Mouse (Mus musculus) fibroblast of lung, adult 2 months (primary cell): ENCODE measurements around the gene Rtl5.

Experiments
- DNase-seq: peaks from one replicate; pipeline ENCODE4 v3.0.0-alpha.2; 2011; ENCODE audit warnings: low read depth

Gene Rtl5

DNA sequence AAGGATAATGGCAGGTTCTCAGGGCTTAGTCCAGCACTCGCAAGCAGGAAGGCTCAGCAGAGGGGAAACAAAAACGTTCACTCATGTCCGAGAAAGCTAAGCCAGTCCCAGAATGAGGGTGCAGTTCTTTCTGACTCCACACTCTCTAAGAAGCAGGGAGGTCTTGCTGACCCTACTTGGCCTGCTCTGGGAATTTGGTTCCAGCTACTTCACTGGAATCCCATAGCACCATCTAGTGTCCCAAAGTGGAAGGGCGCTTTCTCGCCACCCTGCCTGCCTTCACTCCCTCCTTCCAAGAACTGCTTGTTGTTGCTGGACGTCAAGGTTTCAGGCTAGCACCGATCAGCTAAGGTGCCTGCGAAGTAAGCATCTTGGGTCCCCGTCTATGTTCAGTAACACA is 5.0 kb downstream of the Rtl5 start:
- peak; percentile 41 for DNase-seq

DNA sequence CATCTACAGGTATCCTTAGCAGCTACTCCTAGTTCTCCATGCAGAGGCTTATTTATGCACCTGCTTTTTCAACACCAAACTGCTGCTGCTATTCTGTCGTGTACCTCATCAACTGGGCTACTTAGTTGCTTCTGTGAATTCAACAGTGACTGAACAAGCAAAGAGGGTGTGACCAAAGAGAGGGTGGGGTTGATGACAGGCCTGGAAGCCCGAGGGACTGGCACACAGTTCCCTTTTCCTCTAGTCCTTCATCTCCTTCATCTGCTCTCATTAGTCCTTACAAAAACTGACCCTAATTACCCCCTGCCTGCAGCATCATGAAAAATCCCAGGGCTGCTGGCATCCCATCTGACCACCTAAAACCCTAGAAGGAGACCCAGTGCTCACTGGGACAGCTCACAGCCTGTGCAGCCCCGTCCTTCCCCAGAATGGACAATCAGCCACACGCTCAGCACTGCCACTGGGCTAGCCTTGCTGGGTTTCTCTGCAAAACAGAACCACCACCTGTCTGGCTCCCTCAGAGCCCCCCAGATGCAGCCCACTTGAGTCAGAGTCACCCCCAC is 5.8 kb downstream of the Rtl5 start:
- DNase-seq, result no peak

- no peak for DNase-seq
Observed at GRCm38 (mm10) chrX:102064062-102064461, 7.0 kb downstream of the Rtl5 start.

DNA sequence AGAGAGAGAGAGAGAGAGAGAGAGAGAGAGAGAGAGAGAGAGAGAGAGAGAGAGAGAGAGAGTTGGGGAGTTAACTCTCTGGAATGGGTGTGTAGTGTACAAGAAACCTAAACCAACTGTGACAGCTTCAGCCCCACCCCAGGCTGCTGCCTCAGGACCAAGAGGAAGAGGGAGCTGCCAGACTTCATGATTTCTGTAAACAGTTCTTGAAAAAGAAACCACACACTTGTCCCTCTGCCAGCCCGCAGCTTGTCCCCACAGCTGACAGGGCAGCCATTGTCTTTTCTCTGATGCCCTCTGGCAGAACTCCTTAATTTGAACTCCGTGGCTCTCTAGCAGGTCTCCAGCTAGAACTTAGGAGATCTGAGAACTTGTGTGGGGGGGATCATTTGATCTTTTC is 10.2 kb downstream of the Rtl5 start:
- peak; percentile 68 for DNase-seq

DNA sequence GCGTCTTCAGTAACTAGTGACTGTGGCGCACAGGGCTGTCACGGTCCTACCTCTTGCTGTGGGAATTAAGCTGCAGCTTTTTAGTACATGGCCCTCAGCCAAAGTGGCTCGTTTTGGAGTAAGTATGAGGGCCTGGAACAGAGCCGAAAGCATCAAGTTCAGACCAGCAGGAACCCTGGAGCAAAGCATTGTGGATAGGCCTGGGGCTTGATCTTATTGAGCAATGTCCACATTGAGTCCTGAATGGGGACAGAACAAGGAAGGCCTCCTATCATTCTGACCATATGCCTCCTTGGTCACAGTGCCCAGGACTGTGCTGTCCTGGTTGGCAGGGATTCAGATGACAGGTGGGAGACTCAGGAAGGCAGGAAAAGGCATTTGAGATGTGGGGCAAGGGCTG is 10.9 kb downstream of the Rtl5 start:
- DNase-seq, result no peak

DNA sequence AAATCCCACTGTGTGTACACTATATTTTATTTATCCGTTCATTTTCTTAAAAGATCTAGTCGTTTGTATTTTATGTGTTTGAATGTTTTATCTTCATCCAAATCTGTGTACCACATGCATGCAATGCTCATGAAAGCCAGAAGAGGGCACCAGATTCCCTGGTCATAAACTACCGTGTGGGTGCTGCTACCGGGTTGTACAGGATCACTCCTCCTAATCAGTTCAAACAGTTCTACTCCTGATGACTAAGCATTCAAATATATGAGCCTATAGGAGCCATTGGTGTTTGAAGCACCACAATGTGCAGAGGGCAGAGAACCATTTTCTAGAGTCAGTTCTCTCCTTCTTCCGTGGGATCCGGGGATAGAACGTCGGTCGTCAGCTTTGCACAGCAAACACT is 11.7 kb downstream of the Rtl5 start:
- no peak for DNase-seq

DNA sequence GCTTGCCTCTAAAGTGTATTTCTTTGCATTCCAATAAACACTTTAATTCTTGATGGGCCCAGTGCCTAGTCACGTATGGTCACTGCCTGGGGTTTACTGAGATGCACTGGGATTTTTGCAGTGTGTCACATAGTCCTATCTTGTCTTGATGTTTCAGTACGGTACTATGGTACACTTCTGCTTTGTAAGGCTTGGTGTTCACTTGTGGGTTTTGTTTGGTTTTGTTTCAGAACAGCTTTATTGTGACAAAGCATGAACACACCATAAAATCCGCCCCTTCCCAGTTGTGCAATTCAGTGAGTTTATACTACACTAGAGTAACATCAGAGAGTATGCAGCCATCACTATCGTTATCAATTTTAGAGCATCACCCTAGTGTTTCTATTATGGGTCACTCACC is 17.1 kb downstream of the Rtl5 start:
- DNase-seq, result no peak

DNA sequence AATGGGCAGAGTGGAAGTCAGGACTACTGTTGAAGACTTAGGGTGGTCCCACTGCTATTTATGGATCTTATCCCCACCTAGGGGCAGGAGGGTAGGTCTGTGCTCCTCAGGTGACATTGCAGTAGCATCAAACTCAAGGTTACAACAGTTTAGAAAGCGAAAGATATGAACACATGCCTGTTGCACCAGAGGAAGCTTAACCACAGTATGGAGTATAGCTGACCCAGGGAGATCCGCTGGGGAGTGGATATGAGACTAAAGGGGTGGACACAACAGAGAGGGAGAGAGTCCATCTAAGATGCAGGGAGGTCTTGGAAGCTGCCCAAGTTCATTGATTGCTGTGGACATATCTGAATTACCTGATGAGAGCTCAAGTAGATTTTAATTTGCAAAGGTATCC is 17.7 kb downstream of the Rtl5 start:
- no peak for DNase-seq

DNA sequence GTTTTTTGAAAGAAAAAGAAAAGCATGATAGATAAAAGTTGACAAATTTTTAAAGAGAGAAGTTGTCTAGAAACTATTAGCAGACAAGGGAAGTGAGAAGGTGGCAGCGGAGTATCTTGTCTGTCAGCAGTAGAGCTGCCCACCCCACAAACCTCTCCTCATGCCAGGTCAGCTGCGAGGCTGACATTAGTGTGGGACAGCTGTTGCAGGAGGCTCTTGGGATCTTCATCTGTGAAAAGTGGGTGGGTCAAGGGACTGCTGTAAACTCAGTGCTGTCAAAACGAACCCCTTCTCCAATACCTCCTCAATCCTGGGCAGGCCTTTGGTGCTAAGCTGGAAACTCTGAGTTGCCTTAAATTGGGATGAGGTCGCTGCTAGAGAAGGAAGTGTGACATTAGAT is 19.9 kb downstream of the Rtl5 start:
- no peak for DNase-seq

- DNase-seq, result no peak
Observed at GRCm38 (mm10) chrX:102050552-102050951, 20.6 kb downstream of the Rtl5 start.

GRCm38 (mm10) chrX:102042386-102042785 is 28.7 kb downstream of the Rtl5 start:
- DNase-seq, result no peak

- no peak for DNase-seq
Observed at GRCm38 (mm10) chrX:102041562-102041961, 29.5 kb downstream of the Rtl5 start.

- no peak for DNase-seq
Observed at GRCm38 (mm10) chrX:102037506-102037905, 33.6 kb downstream of the Rtl5 start.

DNA sequence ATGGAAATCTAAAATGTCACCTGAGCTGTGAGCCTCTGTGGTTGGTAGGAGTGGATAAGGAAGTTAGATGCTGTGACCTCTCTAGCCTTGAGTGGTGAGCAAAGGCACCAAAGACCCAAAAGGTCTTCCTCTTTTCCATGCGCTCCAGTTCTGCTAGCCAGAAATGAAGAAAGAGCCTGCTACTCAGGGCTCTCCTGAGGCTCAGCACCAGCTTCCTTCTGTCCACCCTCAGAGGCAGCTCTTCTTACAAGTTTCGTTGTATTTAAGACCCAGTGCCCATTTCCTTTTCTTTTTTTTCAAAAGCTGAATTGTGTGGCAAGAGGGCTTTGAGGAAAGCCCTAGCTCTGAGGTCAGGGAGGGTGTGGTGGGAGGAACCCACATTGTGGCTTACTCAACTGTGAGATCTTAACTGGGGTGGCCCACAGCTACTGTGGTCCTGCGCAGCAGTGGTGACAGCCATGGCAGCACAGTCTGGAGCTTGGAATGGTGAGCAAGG is 34.2 kb downstream of the Rtl5 start:
- DNase-seq, result no peak

DNA sequence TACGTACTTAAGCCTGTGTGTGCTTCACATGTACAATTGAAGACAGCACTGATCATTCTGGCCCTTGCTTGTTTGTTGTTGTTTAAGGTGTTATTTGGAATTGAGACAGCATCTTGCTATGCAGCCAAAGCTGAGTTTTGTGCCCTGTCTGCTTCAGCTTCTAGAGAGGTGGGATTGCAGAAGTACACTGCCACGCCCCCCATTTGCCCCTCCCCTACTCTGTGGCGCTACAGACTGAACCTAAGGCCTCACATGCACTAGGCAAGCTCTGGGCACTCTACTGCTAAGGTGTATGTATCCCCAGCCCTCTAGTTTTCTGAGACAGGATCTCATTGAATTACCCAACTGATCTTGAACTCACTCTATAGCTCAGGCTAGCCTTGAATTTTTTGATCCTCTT is 35.4 kb downstream of the Rtl5 start:
- no peak for DNase-seq

DNA sequence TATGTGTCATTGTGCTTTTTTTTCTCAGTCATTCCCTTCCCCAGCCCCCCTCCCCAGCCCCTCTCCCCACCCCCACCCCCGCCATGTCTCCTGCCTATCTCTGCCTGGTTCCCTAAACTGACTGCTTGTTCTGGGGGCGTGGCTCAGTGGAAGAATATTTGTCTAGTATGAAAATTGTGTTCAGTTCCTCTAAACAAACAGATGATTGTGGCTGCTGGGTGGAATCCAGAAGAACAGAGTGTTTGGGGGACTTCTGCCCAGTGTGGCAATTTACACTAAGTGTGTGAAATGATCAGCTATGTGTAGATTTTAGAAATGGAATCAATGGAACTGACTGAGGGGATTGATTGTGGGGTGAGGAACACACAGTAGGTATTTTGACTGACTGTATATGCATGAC is 37.5 kb downstream of the Rtl5 start:
- DNase-seq, result no peak

DNA sequence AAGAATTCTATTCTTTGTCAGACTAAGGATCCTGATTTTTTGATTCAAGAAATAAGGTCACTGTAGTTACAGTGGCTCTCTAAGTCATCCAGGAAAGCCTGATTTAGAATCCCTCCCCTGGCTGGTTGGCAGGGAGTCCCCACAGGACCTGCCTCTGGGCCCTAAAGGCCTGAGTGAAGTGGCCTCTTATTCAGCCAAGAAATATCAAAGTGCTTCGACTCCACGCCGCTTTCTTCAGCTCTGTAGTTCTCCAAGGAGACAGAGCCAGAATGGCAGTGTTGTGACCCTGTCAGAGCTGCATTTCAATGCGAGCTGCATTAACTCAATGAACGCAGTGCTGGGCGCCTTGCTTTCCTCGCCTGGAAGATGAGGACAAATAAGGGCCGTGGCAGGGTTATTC is 38.7 kb downstream of the Rtl5 start:
- no peak for DNase-seq

GRCm38 (mm10) chrX:102031851-102032250 is 39.3 kb downstream of the Rtl5 start:
- DNase-seq, result no peak

GRCm38 (mm10) chrX:102024976-102025375 is 46.1 kb downstream of the Rtl5 start:
- no peak for DNase-seq

DNA sequence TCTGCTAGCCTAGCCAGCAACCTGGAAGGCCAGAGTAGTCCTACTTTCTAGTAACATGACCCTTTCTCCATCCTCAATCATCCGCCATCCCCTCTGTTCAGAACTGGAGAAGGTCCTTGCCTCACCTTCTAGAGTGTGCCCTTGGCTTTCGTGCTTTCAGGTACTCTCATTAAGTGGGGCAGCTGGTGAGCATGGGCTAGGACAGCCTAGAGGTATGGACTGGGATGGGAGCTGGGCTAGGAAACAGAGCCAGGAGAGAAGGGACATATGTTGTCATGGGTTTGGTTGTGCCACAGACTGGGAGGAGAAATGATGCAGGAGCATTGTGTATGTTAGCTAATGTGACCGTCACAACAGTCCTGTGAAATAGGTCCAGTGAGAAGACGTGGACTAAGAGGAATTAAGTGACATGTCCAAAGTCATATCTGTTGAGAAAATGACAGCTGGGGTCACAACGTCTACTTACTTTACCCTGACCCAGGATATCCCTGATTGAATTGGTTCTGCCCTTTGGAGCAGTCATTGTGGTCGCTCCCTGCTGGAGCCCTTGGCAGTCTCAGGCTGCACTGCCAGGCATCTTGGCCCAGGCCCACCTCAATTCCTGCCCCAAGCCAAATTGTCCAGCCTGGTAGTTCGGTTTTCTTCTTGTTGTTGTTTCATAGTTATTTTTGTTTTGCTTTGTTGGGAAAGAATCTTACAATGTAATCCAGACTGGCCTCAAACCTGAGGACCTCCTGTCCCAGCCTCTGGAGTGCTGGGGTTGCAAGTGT is 51.4 kb downstream of the Rtl5 start:
- no peak for DNase-seq

DNA sequence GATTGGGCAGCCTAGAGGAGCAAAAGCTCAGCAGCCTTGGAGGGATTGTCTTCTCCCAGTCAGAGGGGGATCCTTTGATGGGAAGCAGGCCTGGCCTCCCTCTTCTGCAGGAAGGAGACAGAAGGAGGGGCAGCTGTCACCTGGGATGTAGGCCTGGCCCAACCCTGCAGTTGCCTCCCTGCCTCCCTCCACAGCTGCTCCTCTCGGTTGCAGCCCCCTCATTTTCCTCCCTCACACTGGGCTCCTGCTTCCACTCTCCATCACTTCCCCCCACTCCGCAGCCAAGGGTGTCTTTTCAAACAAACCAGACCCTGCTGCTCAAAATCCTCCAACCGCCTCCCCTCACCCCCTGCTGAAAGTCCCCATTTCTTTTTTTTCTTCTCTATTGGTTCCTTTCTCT is 52.2 kb downstream of the Rtl5 start:
- no peak for DNase-seq

DNA sequence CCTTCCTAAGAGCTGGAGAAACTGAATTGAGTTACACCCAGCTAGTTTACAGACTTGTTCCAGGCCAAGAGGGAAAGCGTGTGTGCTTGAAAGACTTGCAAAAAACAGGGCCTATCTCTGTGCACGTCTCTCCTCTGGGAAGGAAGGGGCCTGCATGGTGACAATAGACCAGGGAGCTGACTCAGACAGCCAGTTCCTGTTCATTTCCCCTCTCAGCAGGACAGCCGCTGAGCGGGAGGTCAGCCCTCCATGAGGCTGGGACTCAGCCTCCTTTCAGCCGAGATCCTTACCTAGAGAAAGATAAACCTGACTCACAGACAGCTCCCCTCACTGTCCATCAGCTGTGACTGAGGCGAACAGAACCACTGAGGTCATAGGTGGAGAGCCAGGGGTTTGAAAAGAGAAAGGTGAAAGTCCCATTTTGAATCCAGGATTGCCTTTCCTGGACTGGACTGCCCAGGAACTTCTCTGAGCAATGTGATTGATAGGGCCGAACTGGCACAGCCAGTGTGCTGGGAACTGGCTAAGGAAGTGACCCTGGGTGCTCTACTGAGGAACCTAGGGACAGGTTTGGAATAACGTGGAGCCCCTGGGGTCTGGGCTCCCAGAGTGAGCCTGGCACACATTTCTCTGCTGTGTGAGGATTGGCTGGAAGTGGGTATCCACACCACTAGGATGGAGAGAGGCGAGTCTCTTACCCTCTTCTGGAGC is 53.7 kb downstream of the Rtl5 start:
- DNase-seq, result no peak
